Mouse (Mus musculus): ENCODE data around the gene Slc25a22. TPM values are rescaled to one million over a fixed set of nuclear protein-coding genes. Genes with fewer than 3 reads are reported as not detected.

Slc25a22 gene
- total and polyA plus RNA-seq, 3 experiments = 6.5 to 31.5 (median 16.1) TPM

DNA sequence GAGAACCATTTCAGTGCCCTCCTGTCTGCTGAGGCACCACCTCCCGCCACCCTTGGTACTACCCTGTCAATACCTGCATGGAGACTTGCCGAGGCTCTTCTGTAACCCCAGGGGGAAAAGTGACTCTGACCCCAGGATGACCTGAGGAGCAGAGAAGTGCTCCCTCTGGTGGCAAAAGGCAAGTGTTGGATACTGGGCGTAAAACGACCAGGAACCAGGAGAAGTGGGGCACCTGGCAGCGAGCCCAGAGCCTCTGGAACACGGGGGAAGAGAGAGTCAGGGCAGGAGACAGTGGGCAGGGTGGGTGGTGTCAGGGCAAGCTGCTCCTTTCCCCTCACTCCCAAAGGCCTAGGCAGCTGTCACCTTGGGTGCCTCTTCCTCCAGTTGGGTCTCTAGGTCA, 2.9 kb upstream of the Slc25a22 start:
- H3K79me2 ChIP-seq (replicated peaks; ENCODE audit: control insufficient read depth, extremely low read depth, insufficient read depth, poor library complexity, severe bottlenecking) = peaks cover 19% of the 10 kb centered on the region
- H3K27ac ChIP-seq (ENCODE audit: insufficient read depth, low read depth) = no peak overlapping the region
- peak; percentile 59 for TF ChIP-seq SMC3 (IDR thresholded peaks at IDR 0.05; ENCODE audit: low read depth, low read length)
- TF ChIP-seq RAD21 (IDR thresholded peaks at IDR 0.05; ENCODE audit: low read depth, low read length) = peak; percentile 37
- TF ChIP-seq CHD1 (IDR thresholded peaks at IDR 0.05; ENCODE audit: low read depth, low read length) = no peak
- TF ChIP-seq GABPA (IDR thresholded peaks at IDR 0.05; ENCODE audit: insufficient replicate concordance, low read depth, low read length) = no peak
- no peak for TF ChIP-seq MAZ (IDR thresholded peaks at IDR 0.05; ENCODE audit: low read depth, low read length)
- peak; percentile 71 to 76 for TF ChIP-seq CTCF (conservative IDR thresholded peaks at IDR 0.05 in 1 of 2, IDR thresholded peaks at IDR 0.05 in 1 of 2; ENCODE audit: low read depth in 2 of 2, low read length in 2 of 2)
- TF ChIP-seq ETS1 (conservative IDR thresholded peaks at IDR 0.05; ENCODE audit: low read depth, low read length) = no peak
- TF ChIP-seq MXI1 (IDR thresholded peaks at IDR 0.05; ENCODE audit: low read depth, low read length) = no peak
- no peak overlapping the region for H3K9ac ChIP-seq (ENCODE audit: insufficient read depth, low read depth)
- DNase-seq (ENCODE audit: extremely low read depth) = peak; percentile 72
- no peaks in the 10 kb centered on the region for H3K9me3 ChIP-seq (replicated peaks; ENCODE audit: low read length)
- peaks cover 22 to 57% of the 10 kb centered on the region in 2 experiments for H3K4me1 ChIP-seq (ENCODE audit: control insufficient read depth in 1 of 2, insufficient read depth in 2 of 2)
- in situ Hi-C loops (cut with MboI; ENCODE audit: low pct_ligation_motif_present, low pct_unique_long_range_greater_than_20kb, low sequenced_read_pairs) (no loop called here), dilution Hi-C loops (cut with MboI; ENCODE audit: extremely low pct_ligation_motif_present, extremely low pct_unique_long_range_greater_than_20kb, low sequenced_read_pairs) (no loop called here)
- H3K4me3 ChIP-seq (replicated peaks in 1 of 3; ENCODE audit: low read depth in 2 of 3, low read length in 2 of 3, poor library complexity in 1 of 3) = no peak overlapping the region
- H3K27me3 ChIP-seq (replicated peaks) = no peaks in the 10 kb centered on the region
- no peak overlapping the region for H3K4me2 ChIP-seq (ENCODE audit: insufficient read depth, low read depth, poor library complexity, severe bottlenecking)
- H3K36me3 ChIP-seq (replicated peaks in 1 of 2; ENCODE audit: control insufficient read depth in 1 of 2, insufficient read depth in 1 of 2, low read length in 1 of 2) = peaks cover 43 to 53% of the 10 kb centered on the region in 2 experiments

- Histone ChIP-seq H3K36me3 (replicated peaks in 1 of 2; ENCODE audit: control insufficient read depth in 1 of 2, insufficient read depth in 1 of 2, low read length in 1 of 2) (peaks cover 43 to 53% of the 10 kb centered on the region in 2 experiments), H3K27me3 (replicated peaks) (no peaks in the 10 kb centered on the region), H3K79me2 (replicated peaks; ENCODE audit: control insufficient read depth, extremely low read depth, insufficient read depth, poor library complexity, severe bottlenecking) (peaks cover 21% of the 10 kb centered on the region), H3K4me2 (ENCODE audit: insufficient read depth, low read depth, poor library complexity, severe bottlenecking) (no peak overlapping the region), H3K4me3 (replicated peaks in 1 of 3; ENCODE audit: low read depth in 2 of 3, low read length in 2 of 3, poor library complexity in 1 of 3) (no peak overlapping the region), H3K27ac (ENCODE audit: insufficient read depth, low read depth) (no peak overlapping the region), H3K9ac (ENCODE audit: insufficient read depth, low read depth) (no peak overlapping the region), H3K9me3 (replicated peaks; ENCODE audit: low read length) (no peaks in the 10 kb centered on the region), H3K4me1 (ENCODE audit: control insufficient read depth in 1 of 2, insufficient read depth in 2 of 2) (peaks cover 23 to 60% of the 10 kb centered on the region in 2 experiments)
- TF ChIP-seq NRF1 (IDR thresholded peaks at IDR 0.05; ENCODE audit: low read depth, low read length) (no peak), TBP (conservative IDR thresholded peaks at IDR 0.05; ENCODE audit: low read depth, low read length) (no peak), MXI1 (IDR thresholded peaks at IDR 0.05; ENCODE audit: low read depth, low read length) (no peak), GABPA (IDR thresholded peaks at IDR 0.05; ENCODE audit: insufficient replicate concordance, low read depth, low read length) (no peak), JUN (IDR thresholded peaks at IDR 0.05; ENCODE audit: insufficient read depth, low read depth, low read length) (no peak), SIN3A (IDR thresholded peaks at IDR 0.05; ENCODE audit: low read length) (no peak), SMC3 (IDR thresholded peaks at IDR 0.05; ENCODE audit: low read depth, low read length) (no peak), MAX (IDR thresholded peaks at IDR 0.05; ENCODE audit: low read length) (no peak), E2F4 (IDR thresholded peaks at IDR 0.05; ENCODE audit: insufficient replicate concordance, low read depth, low read length) (no peak), CHD1 (IDR thresholded peaks at IDR 0.05; ENCODE audit: low read depth, low read length) (no peak), BHLHE40 (IDR thresholded peaks at IDR 0.05; ENCODE audit: low read depth, low read length) (no peak), KAT2A (IDR thresholded peaks at IDR 0.05; ENCODE audit: insufficient replicate concordance, low read length) (no peak), ZMIZ1 (IDR thresholded peaks at IDR 0.05; ENCODE audit: low read depth, low read length) (no peak), ZNF384 (IDR thresholded peaks at IDR 0.05; ENCODE audit: low read depth, low read length) (no peak), USF1 (IDR thresholded peaks at IDR 0.05; ENCODE audit: low read depth, low read length) (no peak)
- DNase-seq (ENCODE audit: extremely low read depth) = no peak
- dilution Hi-C loops (cut with MboI; ENCODE audit: extremely low pct_ligation_motif_present, extremely low pct_unique_long_range_greater_than_20kb, low sequenced_read_pairs) = no loop called here
- in situ Hi-C loops (cut with MboI; ENCODE audit: low pct_ligation_motif_present, low pct_unique_long_range_greater_than_20kb, low sequenced_read_pairs) = no loop called here
Observed at GRCm38 (mm10) chr7:141439811-141440210, 2.1 kb upstream of the Slc25a22 start.

Measured in CH12.LX (cell line).